Mouse (Mus musculus): Measurements from ENCODE around the gene Nps. TPM values are rescaled to one million over a fixed set of nuclear protein-coding genes. Genes with fewer than 3 reads are reported as not detected.

Nps gene
- total RNA-seq, 1 experiment from 2014 or later = not detected

DNA sequence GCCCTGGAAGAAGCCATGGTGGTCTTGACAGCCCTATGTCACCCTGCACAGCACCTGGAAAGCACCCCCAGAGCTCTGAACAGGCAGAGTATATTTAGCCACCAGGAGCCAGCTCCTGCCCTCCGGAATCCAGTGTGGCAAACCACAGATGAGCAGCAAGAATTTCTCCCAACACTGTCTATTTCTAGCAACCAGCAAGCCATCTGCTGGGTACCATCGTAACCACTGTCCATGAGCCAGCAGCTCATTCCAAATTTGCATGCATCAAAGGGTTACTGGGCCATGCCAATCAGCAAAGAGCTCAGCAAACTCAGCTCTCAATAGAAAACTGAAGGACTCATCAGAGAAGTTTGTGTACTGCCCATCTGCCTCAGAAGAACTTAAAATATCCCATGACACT, 46.0 kb downstream of the Nps start:
- no peak for ATAC-seq (ENCODE audit: extremely low read depth, insufficient number of reproducible peaks, low FRiP score, poor library complexity, severe bottlenecking)

Other genes starting within 250 kb of the Nps start
- gene Foxi2, start 151.6 kb downstream of the Nps start, total RNA-seq (2017) = not detected in 2 replicates

All from neutrophil, adult 5-6 weeks (primary cell).